ENCODE assay signal across 8 mouse cellular contexts in the genomic region with DNA sequence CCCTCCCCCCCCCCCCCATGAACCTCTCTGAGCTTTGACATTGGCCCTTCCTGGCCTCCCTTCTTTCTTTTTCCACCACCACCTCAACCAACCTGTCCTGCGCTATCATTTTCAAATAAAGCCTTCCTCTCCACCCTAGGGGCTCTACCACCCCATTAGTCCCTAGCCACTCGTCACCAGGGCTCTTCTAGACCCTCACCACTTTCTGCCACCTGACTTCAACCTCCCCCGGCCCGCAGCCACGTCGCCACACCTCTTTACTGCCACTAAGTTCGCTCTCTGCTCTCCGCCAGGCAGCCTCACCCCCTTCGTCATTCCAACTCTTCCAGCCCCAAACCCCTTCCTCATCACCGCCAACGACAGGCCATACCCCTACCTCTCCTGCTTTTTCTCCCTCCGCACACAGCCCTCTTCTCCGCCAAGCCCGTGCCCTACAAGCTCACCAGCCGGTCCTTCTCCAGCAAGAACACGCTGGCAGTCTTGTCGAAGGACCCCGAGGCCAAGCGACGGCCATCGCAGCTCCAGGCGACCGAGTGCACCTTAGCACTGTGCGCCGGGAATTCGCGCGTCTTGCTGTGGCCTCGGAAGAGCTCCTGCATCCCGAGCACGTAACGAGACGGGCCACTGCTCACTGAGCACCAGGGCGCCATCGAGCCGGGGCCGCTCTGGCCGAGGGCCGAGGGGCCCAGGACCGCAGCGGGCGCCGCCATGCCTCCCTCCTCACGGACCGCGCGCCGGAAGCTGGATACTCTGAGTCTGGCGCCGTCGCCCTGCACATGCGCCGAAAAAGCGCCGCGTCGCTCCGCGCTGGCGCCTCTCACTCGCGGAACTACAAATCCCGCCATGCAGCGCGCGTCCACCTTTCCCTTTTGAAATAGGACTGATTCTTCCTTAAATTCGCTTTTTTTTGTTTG. TPM values are rescaled to one million over a fixed set of nuclear protein-coding genes. Genes with fewer than 3 reads are reported as not detected.
DNase-seq lines count a peak whose midpoint lies in the region; ATAC-seq lines count a peak whose summit lies in the region.

A gene (minus strand): TSS at position 752 of the 914 bp plus-strand sequence.

- peak within 1 kb of the TSS; percentile 71 for H3K9ac ChIP-seq in intestine, embryonic 14.5 days (ENCODE audit: low read length)

- H3K4me2 ChIP-seq in intestine, embryonic 14.5 days (ENCODE audit: low read length) = peak within 1 kb of the TSS; percentile 73

- peaks cover 10% of the 10 kb centered on the region; the same call in 1 of the 2 replicates for H3K9me3 ChIP-seq in intestine, embryonic 14.5 days (ENCODE audit: control insufficient read depth, low read length)

- no peaks in the 10 kb centered on the region for H3K27me3 ChIP-seq in intestine, embryonic 14.5 days (replicated peaks; ENCODE audit: control insufficient read depth, insufficient read depth, low read length)

- peaks cover 8% of the 10 kb centered on the region; the same call in 1 of the 2 replicates for H3K4me1 ChIP-seq in intestine, embryonic 14.5 days (replicated peaks; ENCODE audit: control insufficient read depth, insufficient read depth, low read length)

- WGBS in intestine, embryonic 14.5 days = under 1% methylated on average over 67 of the region's 67 CpGs

- H3K36me3 ChIP-seq in intestine, embryonic 14.5 days (ENCODE audit: control insufficient read depth, insufficient read depth, low read length) = peaks cover 38% of the 10 kb centered on the region

- ATAC-seq in intestine, embryonic 14.5 days (replicated peaks; ENCODE audit: low FRiP score, low TSS enrichment, low read depth) = peak; percentile 97

- DNase-seq in adrenal gland, adult (ENCODE audit: inconsistent age in 2 of 2, low spot score in 1 of 2) = peak; percentile 91 to 96
- peak; percentile 95 for DNase-seq in embryo, embryonic 10.5 days (ENCODE audit: low spot score)
- DNase-seq in gastrocnemius, postnatal 25 days = peak; percentile 86
- DNase-seq in intestine, embryonic 14.5 days (ENCODE audit: low spot score) = peak; percentile 90
- peak; percentile 90 to 94 for DNase-seq in left cerebral cortex, postnatal 14 days (ENCODE audit: low spot score in 2 of 2)
- peak; percentile 91 for DNase-seq in mesoderm, embryonic 11.5 days (ENCODE audit: low read depth, low spot score)
- peak; percentile 87 to 88 for DNase-seq in right cerebral cortex, postnatal 36 days (ENCODE audit: low spot score in 2 of 2)
- DNase-seq in yolk sac, embryonic 10.5 days (ENCODE audit: low spot score) = peak; percentile 89

- intact Hi-C loops in left cerebral cortex, postnatal 14 days (cut with DNase I) = loop anchor here (10.0 kb wide), 1 partner anchor 86 kb away; no protein-coding TSS in a partner anchor

- no peak within 1 kb of the TSS for H3K27ac ChIP-seq in intestine, embryonic 14.5 days (ENCODE audit: low read depth)

- peak within 1 kb of the TSS; percentile 100 for H3K4me3 ChIP-seq in intestine, embryonic 14.5 days (ENCODE audit: low read depth, low read length)

RNA-seq across cellular contexts. Expression of the gene that starts here (rescaled TPM):
- 10 to 100 TPM; 11.3 to 13.8 TPM for total RNA-seq in gastrocnemius, postnatal 25 days (2021)
- polyA plus RNA-seq in intestine, embryonic 14.5 days (2014; fragmentation: Nextera tagmentation; extraction: Ambion mirVana) = 133 and 140 TPM in 2 replicates
- total RNA-seq in left cerebral cortex, postnatal 14 days (2021) = 10 to 100 TPM; 39.5 to 41.1 TPM
